Mouse (Mus musculus) lung, embryonic 16.5 days (tissue): ENCODE measurements around the gene Olfr597. TPM values are rescaled to one million over a fixed set of nuclear protein-coding genes. Genes with fewer than 3 reads are reported as not detected.
"Not testable (repeated sequence)": the region's sequence is repeated elsewhere in the genome, so short reads cannot be mapped to it uniquely, and the experiment has no call there.

Source experiments
- ATAC-seq: fragments of 200-750 bp; cut with Nextera tagmentation; 2 replicates; pipeline ENCODE4 v1.8.0; 2017; ENCODE audit warnings: low read depth, mild to moderate bottlenecking, moderate library complexity
- H3K27ac ChIP-seq: fragments of 300-500 bp; sonication (generic); 2 replicates; pipeline ENCODE4 v1.5.1; 2014; ENCODE audit warnings: mild to moderate bottlenecking, control low read depth, low read length
- H3K27me3 ChIP-seq: fragments of 300-500 bp; sonication (generic); 2 replicates; pipeline ENCODE4 v1.6.1; 2014; ENCODE audit warnings: low read depth, low read length, mixed read lengths; ENCODE audit not compliant: control insufficient read depth, insufficient read depth
- H3K36me3 ChIP-seq: fragments of 300-500 bp; sonication (generic); 2 replicates; pipeline ENCODE4 v1.6.1; 2014; ENCODE audit warnings: low read length; ENCODE audit not compliant: control insufficient read depth, insufficient read depth
- H3K4me1 ChIP-seq: fragments of 300-500 bp; sonication (generic); replicated peaks from 2 replicates; pipeline ENCODE4 v1.6.1; 2014; ENCODE audit warnings: low read length, mixed read lengths; ENCODE audit not compliant: control insufficient read depth, insufficient read depth
- H3K4me2 ChIP-seq: fragments of 300-500 bp; sonication (generic); 2 replicates; pipeline ENCODE4 v1.6.1; 2014; ENCODE audit warnings: low read depth, low read length, control low read depth
- H3K4me3 ChIP-seq: fragments of 300-500 bp; sonication (generic); 2 replicates; pipeline ENCODE4 v1.5.1; 2014; ENCODE audit warnings: mild to moderate bottlenecking, low read length, control low read depth
- H3K9ac ChIP-seq: fragments of 300-500 bp; sonication (generic); 2 replicates; pipeline ENCODE4 v1.6.1; 2014; ENCODE audit warnings: low read length, control low read depth
- H3K9me3 ChIP-seq: fragments of 300-500 bp; sonication (generic); 2 replicates; pipeline ENCODE4 v1.6.1; 2016; ENCODE audit warnings: low read length; ENCODE audit not compliant: control insufficient read depth
- WGBS: fragments of 180-500 bp; shearing (Covaris S2); extraction: QIAGEN DNeasy Blood & Tissue Kit; methylation state at CpG from one replicate; pipeline ENCODE4 v1.1.7; 2014; 5-methylcytosine and 5-hydroxymethylcytosine counted together
- microRNA-seq: library from miRNA; unstranded; fragments of <30 nt; microRNA quantifications from one replicate; pipeline ENCODE4, GENCODE M21; 2016
- polyA plus RNA-seq: library from polyadenylated mRNA; unstranded; fragments of >200 nt; fragmentation: Nextera tagmentation; extraction: Ambion mirVana; gene quantifications from 2 replicates; pipeline ENCODE4 v1.2.1, GENCODE M21; 2015

Olfr597 gene
- not detected in 2 replicates for polyA plus RNA-seq

DNA sequence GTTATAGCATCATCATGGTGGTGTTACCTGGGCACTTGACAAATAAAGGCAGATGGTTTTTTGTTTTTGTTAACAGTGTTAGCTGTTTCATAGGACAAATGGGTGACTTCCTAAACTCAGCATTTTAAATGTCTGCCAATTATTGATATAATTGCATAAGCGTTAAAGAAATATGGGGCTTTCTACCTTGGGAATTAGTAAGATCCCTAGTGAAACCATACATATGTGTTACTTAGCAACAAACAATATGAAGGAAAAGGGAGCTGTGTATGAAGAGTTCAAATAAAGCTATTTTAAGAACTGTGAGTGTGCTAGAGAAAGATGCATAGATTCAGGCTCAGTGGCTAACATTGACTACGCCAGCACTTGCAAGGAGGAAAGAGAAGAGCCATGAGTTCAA lies at the start of gene Olfr597:
Gene Olfr597, plus strand, starts transcription at position 301 of the 400 bp plus-strand sequence.
- not testable (repeated sequence) for H3K36me3 ChIP-seq, H3K4me2 ChIP-seq, H3K4me1 ChIP-seq, H3K9me3 ChIP-seq, ATAC-seq, H3K27me3 ChIP-seq, H3K27ac ChIP-seq, H3K9ac ChIP-seq, H3K4me3 ChIP-seq
- WGBS, result 82% methylated on average over 2 of the region's 2 CpGs

- H3K36me3 ChIP-seq, H3K4me1 ChIP-seq, H3K4me3 ChIP-seq, ATAC-seq, H3K27ac ChIP-seq, H3K4me2 ChIP-seq, H3K9me3 ChIP-seq, H3K27me3 ChIP-seq, H3K9ac ChIP-seq: not testable (repeated sequence)
- WGBS, result 82% methylated on average over 2 of the region's 2 CpGs
Measured at GRCm38 (mm10) chr7:103305348-103305747, 10.8 kb upstream of the Olfr597 start, which contains the start of gene Olfr596. Gene Olfr596 (plus strand): TSS chr7:103305648.

DNA sequence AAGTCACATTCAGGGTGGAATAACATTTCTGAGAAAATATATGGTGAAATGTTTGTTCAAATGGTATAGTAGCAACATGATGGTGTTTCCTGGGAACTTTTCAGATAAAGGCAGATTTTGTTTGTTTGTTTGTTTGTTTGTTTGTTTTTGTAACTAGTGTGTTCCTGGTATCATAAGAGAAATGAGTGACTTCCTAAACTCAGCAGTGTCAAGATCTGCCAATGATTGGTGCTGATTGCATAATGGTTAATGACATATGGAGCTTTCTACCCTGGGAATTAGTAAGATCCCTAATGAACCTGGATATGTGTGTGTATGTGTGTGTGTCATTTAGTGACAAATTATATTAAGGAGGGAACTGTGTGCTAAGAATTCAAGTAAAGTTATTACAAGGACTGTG lies 7.2 kb downstream of the Olfr597 start, which contains the start of gene Olfr598:
Gene Olfr598, plus strand, starts transcription at position 301 of the 400 bp plus-strand sequence.
- Histone ChIP-seq H3K36me3 (no peaks in the 10 kb centered on the region), H3K27ac (no peak within 1 kb of the TSS), H3K27me3 (no peaks in the 10 kb centered on the region), H3K4me1 (no peaks in the 10 kb centered on the region), H3K4me3 (no peak within 1 kb of the TSS), H3K9ac (no peak within 1 kb of the TSS), H3K9me3 (no peaks in the 10 kb centered on the region), H3K4me2 (no peak within 1 kb of the TSS)
- no peak for ATAC-seq

- Histone ChIP-seq H3K9me3 (no peaks in the 10 kb centered on the region), H3K4me1 (no peaks in the 10 kb centered on the region), H3K27ac (no peak within 1 kb of the TSS), H3K36me3 (no peaks in the 10 kb centered on the region), H3K9ac (no peak within 1 kb of the TSS), H3K4me3 (no peak within 1 kb of the TSS), H3K4me2 (no peak within 1 kb of the TSS), H3K27me3 (no peaks in the 10 kb centered on the region)
- WGBS, result 93% methylated on average over 1 of the region's 1 CpGs
- ATAC-seq, result no peak
Measured at GRCm38 (mm10) chr7:103335617-103336016, 19.5 kb downstream of the Olfr597 start, which contains the start of gene Olfr599. Gene Olfr599 (plus strand): TSS chr7:103335917.

DNA sequence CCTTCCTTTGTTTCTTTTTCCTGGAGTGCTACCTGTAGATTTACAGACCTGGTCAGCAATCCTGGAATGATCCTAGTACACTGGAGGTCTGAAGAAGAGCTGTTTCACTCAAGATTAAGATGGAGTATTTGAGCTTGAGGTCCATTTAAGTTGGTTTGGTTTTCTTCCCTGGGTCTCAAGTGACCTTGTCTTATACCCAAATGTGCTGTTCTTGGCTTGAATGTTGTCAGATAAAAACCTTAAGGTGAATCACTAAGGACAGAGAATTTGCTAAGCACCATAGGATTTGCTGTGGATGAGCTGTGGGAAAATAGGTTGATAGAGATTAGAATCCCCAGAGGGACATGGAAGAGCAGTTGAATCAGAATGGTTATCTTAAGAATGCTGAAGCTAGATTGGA lies 33.5 kb downstream of the Olfr597 start, which contains the start of gene Olfr600:
Gene Olfr600, minus strand, starts transcription at position 101 of the 400 bp plus-strand sequence.
- H3K27me3 ChIP-seq, result no peaks in the 10 kb centered on the region
- no peaks in the 10 kb centered on the region for H3K9me3 ChIP-seq
- no peaks in the 10 kb centered on the region for H3K4me1 ChIP-seq
- ATAC-seq, result no peak
- H3K4me3 ChIP-seq, result no peak within 1 kb of the TSS
- no peak within 1 kb of the TSS for H3K4me2 ChIP-seq
- H3K27ac ChIP-seq, result no peak within 1 kb of the TSS
- H3K36me3 ChIP-seq, result no peaks in the 10 kb centered on the region
- no peak within 1 kb of the TSS for H3K9ac ChIP-seq

GRCm38 (mm10) chr7:103362555-103362954 lies 46.4 kb downstream of the Olfr597 start, which contains the start of gene Olfr601:
Gene Olfr601 (minus strand): TSS chr7:103362655.
- H3K4me3 ChIP-seq, result no peak within 1 kb of the TSS
- H3K9ac ChIP-seq, result no peak within 1 kb of the TSS
- 88% methylated on average over 1 of the region's 1 CpGs for WGBS
- H3K36me3 ChIP-seq, result no peaks in the 10 kb centered on the region
- H3K27me3 ChIP-seq, result no peaks in the 10 kb centered on the region
- ATAC-seq, result no peak
- no peaks in the 10 kb centered on the region for H3K4me1 ChIP-seq
- no peak within 1 kb of the TSS for H3K27ac ChIP-seq
- H3K9me3 ChIP-seq, result no peaks in the 10 kb centered on the region
- H3K4me2 ChIP-seq, result no peak within 1 kb of the TSS

Small RNAs within 50 kb of the gene (microRNA-seq; reads per million reads assigned to microRNA genes)
- not detected for gene Gm23550

Other genes with a start within 250 kb of the Olfr597 start
- not detected in 2 replicates for gene Olfr584, start 234.4 kb upstream of the Olfr597 start, polyA plus RNA-seq
- gene Olfr585, start 218.6 kb upstream of the Olfr597 start, polyA plus RNA-seq, result not detected in 2 replicates
- gene Olfr586, start 190.7 kb upstream of the Olfr597 start, polyA plus RNA-seq, result not detected in 2 replicates
- not detected in 2 replicates for gene Olfr588-ps1, start 175.4 kb upstream of the Olfr597 start, polyA plus RNA-seq
- gene Olfr589, start 160.0 kb upstream of the Olfr597 start, polyA plus RNA-seq, result not detected in 2 replicates
- not detected in 2 replicates for gene Olfr591, start 138.0 kb upstream of the Olfr597 start, polyA plus RNA-seq
- gene Olfr592, start 131.5 kb upstream of the Olfr597 start, polyA plus RNA-seq, result not detected in 2 replicates
- not detected in 2 replicates for gene Olfr593, start 104.5 kb upstream of the Olfr597 start, polyA plus RNA-seq
- gene Olfr594, start 99.3 kb upstream of the Olfr597 start, polyA plus RNA-seq, result not detected in 2 replicates
- gene Usp17ld, start 63.8 kb upstream of the Olfr597 start, polyA plus RNA-seq, result not detected in 2 replicates
- gene Olfr596, start 10.7 kb upstream of the Olfr597 start, polyA plus RNA-seq, result not detected in 2 replicates
- gene Olfr598, start 7.3 kb downstream of the Olfr597 start, polyA plus RNA-seq, result not detected in 2 replicates
- gene Olfr599, start 19.6 kb downstream of the Olfr597 start, polyA plus RNA-seq, result not detected in 2 replicates
- gene Olfr600, start 33.4 kb downstream of the Olfr597 start, polyA plus RNA-seq, result not detected in 2 replicates
- gene Olfr601, start 46.3 kb downstream of the Olfr597 start, polyA plus RNA-seq, result not detected in 2 replicates
- gene Olfr603, start 69.9 kb downstream of the Olfr597 start, polyA plus RNA-seq, result not detected in 2 replicates
- gene Usp17lc, start 98.8 kb downstream of the Olfr597 start, polyA plus RNA-seq, result not detected in 2 replicates
- gene Olfr605, start 129.1 kb downstream of the Olfr597 start, polyA plus RNA-seq, result not detected in 2 replicates
- not detected in 2 replicates for gene Olfr606, start 132.7 kb downstream of the Olfr597 start, polyA plus RNA-seq
- not detected in 2 replicates for gene Olfr607, start 147.8 kb downstream of the Olfr597 start, polyA plus RNA-seq
- not detected in 2 replicates for gene Olfr608, start 153.6 kb downstream of the Olfr597 start, polyA plus RNA-seq
- gene Olfr609, start 181.7 kb downstream of the Olfr597 start, polyA plus RNA-seq, result not detected in 2 replicates
- not detected in 2 replicates for gene Olfr610, start 195.8 kb downstream of the Olfr597 start, polyA plus RNA-seq
- not detected in 2 replicates for gene Olfr611, start 204.5 kb downstream of the Olfr597 start, polyA plus RNA-seq
- not detected in 2 replicates for gene Olfr612, start 226.4 kb downstream of the Olfr597 start, polyA plus RNA-seq
- not detected in 2 replicates for gene Olfr613, start 231.8 kb downstream of the Olfr597 start, polyA plus RNA-seq
- gene Olfr615, start 239.8 kb downstream of the Olfr597 start, polyA plus RNA-seq, result not detected in 2 replicates